Mouse (Mus musculus): ENCODE results near the gene Sorcs2.
A peak's percentile ranks its signal among the peaks of the same experiment; 100 is the strongest.

Gene Sorcs2

DNA sequence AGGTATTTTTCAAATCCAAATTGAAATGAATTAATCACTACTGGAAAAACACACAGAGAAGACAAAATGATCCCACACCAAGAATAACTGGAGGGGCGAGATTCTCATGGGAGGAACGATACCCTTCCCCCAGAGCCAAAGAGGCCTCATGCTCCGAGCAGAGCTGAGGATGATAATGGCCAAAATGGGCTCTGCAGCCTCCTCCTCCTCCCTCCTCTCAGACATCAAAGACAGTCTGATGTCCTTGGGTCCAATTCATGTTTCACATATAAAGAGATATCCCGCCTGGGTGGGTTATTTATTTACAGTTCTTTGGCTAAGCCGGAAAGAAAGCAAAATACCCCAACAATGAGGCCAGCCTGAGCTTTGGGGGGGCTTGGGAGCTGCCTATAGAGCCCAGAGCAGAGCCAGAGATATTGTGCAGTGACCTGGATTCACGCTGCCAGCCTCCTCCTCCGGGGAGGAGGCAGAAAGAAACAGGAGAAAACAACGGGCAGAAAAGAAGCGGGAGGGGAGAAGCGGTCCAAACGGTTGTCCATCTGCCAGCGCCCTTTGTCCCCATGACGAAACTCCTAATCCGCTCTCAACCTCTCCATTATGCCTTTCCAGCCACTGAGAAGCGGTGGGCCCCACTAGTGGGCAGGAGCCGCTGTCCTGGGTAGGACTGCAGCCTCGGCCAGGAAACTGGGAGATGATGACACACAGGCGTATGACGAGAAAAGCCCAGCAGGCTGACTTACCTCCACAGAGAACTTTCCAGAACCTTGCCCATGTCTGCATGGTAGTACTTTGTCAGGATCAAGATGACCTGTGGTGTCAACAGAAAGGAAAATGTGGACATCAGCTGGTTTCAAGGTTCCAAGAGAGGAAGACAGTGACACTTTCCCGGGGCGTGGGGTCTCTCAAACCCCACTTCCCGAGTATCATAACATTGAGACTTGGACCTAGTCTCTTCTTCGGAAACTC is 169.3 kb downstream of the Sorcs2 start:
- DNase-seq (ENCODE audit: low spot score), result no peak

DNA sequence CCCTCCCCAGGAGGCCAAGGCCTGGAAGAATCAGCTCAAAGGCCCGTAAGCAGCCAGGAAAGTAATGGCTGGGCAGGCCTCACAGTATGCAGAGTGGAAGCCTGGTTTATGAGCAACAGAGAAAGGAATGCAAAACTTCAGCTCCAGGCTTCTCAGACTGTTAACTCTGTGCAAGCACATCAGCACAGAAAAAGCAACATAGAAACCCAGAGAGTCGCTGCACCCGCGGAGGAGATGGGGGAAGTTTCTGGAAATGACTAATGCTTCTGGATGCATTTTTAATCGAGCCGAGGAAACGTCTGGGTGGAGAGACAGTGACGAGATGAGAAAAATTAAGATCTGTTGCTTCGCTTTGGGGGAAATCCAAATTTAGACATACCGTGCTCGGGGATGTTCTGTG is 171.6 kb downstream of the Sorcs2 start:
- DNase-seq (ENCODE audit: low spot score), result no peak

DNA sequence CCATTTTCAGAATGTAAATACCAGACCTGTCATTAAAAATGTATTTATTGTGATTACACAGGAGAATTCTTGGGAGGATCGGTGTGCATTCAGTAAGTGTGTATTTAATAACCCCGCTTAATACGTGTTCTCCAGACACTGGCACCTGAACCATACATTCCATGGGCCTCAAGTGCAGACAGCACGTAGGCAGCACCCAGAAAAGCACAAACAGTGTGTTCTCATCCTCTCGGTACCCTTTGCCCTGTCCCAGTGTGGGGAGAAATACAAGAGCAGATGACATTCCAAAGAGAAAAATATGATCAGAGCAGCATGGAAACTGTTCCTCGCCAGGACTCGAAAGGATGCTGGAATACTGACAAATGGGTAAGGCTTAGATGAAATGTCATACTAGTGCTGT is 172.1 kb downstream of the Sorcs2 start:
- DNase-seq (ENCODE audit: low spot score), result no peak

DNA sequence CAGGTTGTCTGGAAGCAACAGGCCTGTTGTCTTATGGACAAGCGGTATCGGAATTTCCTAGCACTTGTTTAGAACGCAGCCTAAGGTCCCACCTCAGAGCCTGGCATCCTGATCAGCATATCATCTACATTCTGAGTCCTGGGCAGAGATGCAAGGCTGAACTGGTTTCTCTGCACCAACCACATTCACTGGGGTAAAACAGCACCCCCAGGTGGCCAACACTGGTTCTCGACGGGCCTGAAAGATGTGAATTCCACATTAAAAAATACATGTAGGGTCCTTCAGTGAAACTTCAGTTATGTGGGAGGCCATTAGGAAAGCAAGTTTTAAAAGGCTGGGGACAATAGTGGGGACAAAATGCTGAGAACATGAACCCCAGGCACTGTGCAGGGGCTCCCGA is 174.2 kb downstream of the Sorcs2 start:
- peak; percentile 43 for DNase-seq (ENCODE audit: low spot score)

DNA sequence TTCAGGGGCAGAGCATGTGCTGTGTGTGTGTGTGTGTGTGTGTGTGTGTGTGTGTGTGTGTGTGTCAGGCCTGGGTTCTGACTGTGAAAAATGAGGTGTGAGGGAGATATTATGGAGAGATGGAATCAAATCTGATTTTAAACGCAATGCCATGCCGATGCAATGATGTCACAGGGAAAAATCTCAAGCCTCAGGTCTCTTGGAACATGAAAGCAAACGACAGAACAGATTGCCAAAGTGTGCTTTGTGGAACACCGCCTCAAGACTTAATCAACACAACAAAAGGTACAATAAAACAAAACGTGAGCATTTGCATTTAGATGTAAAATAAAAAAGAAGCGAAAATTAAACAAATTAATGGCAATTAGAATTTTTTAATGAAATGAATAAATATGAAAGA is 177.3 kb downstream of the Sorcs2 start:
- DNase-seq (ENCODE audit: low spot score), result no peak

DNA sequence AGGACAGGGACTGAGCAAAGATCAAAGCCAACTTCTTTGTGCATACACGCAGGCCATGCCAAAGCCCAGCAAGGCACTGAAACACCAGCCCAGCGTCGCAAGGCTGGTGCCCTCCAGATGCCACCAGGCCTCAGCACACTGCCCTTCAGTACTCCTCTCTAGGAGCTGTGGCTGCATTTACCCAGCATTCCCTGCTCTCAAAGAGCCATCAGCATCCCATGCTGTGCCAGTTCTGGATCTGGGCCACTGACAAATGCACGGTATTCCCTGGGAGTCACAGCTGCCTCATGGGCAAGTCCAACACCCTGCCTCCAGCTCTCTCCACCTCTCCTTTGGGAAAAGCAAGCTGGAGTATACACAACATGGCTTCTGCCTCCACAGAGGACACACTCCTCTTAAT is 177.8 kb downstream of the Sorcs2 start:
- DNase-seq (ENCODE audit: low spot score), result no peak

DNA sequence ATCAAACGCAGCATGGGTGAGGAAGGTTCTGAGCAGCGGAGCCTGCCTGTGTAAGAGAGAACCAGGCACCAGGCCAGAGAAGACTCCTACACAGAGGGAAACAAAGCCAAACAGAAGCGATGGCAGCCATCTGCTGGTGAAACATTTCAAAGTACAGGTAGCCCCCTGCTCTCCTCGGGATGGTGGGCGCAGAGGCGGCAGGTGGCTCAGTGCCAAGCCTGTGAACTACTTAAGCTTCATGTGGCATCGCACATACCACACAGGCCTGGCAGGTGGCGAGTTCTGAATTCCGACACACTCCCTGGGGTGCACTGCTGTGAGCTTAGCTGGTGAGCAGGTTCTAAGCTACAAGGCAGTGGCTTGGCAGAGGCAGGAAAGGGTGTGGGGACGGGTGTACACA is 184.6 kb downstream of the Sorcs2 start:
- DNase-seq (ENCODE audit: low spot score), result no peak

DNA sequence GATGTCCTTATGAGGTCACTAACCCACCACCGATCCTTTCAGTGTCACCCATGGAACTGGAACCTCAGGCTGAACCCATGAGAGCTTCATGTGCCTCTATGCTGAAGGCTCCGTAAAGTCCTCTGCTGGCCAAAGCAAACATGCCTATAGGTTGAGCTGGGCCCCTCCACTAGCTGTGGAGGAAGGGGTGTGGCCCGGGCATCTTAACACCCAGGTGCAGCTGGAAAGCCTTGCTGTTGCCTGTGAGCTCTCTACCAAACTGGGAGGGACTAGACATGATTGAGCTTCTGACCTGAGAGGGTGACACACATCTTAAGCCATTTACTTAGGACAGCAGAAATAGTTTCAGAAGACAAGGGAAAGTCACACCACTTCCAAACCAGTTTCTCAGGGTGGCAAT is 189.1 kb downstream of the Sorcs2 start:
- no peak for DNase-seq (ENCODE audit: low spot score)

DNA sequence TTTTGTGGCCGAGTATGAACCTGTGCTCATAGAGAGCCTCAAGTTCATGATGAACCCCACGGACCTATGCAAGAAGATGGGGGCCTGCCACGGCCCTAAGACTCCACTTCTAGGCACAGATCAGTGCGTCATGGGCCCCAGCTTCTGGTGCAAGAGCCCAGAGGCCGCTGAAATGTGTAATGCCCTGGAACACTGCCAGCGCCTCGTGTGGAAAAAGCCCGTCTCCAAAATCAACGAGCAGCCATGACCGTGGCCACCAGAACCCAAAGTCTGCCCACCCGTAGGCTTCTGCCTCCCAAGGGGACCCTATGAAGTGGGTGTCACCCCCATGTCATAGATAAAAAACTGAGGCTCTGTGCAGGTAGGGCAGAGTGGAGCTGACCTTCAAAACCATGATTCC is 192.5 kb downstream of the Sorcs2 start:
- DNase-seq (ENCODE audit: low spot score), result no peak

DNA sequence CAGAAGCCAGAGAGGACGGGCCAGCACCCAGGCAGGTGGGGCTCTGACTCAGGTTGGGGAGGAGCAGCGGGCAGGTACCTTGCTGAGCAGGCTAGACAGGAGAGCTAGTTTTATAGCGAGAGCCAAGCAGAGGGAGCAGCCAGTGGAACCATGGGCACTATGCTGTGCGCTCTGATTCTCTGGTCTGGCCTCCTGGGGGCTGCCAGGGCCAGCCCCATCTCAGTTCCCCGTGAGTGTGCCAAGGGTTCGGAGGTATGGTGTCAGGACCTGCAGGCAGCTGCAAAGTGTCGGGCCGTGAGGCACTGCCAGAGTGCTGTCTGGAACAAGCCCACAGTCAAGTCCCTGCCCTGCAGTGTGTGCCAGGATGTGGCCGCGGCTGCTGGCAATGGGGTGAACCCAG is 194.0 kb downstream of the Sorcs2 start, which contains the start of gene Psapl1:
Psapl1 (plus strand) TSS at position 106 of the 400 bp plus-strand sequence.
- no peak for DNase-seq (ENCODE audit: low spot score)

DNA sequence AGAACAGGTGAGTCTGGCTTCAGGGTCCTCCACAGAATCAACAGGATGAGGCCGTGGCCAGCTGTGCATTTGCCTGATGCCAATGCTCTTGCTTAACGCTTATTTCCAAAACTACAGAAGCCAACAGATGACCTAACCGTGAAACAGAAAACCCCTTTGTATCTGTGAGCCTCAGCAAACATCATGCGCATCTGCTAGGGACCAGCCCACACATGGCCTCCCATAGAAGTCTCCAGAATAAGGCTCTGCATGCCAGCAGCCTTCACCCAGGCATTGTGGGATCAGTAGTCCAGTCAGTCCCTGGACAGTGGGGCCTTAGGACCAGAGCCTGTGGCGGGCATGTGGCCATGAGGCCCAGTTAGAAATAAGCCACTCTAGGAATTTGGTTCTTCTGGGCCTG is 194.5 kb downstream of the Sorcs2 start:
- DNase-seq (ENCODE audit: low spot score), result no peak

DNA sequence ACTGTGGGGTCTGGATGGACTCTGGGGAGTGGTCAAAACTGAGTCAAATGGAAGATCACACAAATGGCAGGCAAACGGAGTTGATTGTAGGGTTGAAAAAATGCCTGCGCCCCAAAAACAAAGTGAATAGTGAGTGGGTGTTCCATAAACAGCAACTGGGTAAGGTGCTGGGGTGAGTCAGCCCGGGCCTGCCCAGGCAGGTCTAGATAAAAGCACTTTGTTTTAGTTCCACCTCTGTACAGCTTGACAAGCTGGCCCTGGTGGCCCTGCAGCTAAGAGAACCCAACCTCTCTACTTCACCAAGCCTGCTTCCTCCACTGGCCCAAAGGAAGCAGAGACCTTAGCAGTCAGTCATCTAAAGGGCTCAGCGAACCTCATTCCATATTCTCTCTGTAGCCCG is 195.2 kb downstream of the Sorcs2 start:
- DNase-seq (ENCODE audit: low spot score), result no peak

DNA sequence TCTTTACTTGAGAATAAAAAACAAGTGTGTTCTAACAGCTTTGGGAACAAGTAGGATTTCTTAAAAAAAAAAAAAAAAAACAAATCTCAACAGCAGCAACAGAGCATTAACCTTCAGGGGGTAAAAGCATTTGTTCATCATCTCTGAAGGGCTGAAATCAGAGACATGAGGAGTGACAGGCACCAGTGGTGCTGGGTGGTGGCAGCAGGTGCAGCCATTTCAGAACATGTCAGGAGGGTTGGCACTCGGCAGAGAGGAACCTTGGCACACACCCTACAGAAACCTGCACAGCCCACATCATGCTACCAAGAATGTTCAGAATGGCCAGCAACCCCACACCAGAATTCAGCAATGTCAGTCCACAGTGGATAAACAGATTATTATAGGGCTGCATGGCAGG is 198.4 kb downstream of the Sorcs2 start:
- no peak for DNase-seq (ENCODE audit: low spot score)

DNA sequence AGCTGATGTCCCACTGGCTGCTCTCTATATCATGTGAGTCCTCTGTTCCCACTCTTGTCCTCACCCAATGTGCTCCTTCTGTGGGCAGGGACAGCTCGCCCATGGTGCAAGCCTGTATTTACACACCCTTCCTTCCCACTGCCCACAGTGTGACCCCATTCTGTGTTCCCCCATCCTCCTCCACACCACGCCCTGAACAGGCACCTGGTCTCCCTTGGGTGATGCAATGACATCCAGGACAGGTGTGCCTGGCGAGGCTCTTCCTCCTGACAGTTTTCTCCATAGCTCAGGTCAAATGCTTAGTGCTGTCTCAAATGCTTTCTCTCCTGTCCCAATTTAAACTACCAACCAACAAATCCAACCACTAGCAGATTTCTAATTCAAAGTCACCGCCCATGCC is 202.5 kb downstream of the Sorcs2 start:
- no peak for DNase-seq (ENCODE audit: low spot score)

DNA sequence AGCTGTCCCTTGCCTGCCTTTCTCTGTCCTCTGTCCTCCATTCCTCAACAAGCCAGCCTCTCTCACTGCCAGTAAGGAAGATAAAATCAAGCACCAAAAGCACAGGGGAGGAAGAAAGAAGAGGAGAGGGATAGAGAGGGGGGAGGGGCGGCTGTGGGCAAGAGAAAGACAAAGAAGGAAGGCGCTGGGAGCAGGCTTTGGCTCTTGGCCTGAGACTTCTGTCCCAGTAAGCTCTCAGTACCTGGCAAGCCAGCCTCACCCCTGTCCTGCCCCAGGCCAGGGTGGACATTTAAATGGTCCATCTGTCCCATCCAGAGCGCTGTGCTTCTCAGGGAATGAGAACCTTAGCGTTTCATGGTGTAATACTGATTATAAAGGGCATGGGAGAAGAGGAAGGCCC is 203.3 kb downstream of the Sorcs2 start:
- DNase-seq (ENCODE audit: low spot score), result peak; percentile 12

DNA sequence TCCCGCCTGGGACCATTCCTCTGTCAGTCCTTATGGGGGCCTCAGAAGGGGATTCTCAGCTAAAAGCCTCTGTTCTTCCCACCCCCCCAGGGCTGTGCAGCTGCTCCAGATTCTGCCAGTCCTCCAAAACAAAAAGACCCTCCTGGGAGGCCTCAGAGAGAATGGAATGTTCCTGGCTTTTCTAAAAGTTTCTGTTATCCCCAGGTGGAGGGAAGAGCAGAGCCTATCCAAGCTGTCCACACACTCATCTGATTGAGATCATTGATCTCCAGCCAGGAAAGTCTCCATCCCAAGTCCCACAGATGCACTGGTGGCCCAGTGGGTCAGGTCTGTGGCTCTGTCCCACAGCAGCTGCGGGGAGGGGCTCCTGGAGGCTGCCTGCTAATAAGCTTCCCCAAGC is 205.3 kb downstream of the Sorcs2 start:
- DNase-seq (ENCODE audit: low spot score), result no peak

DNA sequence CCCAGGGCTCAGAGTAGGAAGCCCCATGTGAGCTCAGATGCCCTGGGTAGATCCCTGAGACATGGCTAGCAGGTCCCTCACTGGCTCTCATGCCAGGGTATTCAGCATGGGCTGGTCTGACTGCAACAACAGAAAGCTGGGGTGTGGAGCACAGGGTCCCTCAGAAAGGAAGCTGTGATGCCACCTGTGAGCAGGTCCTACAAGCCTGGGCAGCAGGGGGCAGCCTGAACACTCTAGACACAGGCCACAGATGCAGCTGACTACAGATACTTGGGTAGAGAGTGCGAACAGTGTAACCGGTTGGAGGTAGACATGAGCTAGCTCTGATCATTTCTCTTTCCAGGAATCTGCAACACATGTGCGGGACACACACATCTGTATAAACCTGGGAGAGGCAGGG is 206.1 kb downstream of the Sorcs2 start:
- peak; percentile 24 for DNase-seq (ENCODE audit: low spot score)

DNA sequence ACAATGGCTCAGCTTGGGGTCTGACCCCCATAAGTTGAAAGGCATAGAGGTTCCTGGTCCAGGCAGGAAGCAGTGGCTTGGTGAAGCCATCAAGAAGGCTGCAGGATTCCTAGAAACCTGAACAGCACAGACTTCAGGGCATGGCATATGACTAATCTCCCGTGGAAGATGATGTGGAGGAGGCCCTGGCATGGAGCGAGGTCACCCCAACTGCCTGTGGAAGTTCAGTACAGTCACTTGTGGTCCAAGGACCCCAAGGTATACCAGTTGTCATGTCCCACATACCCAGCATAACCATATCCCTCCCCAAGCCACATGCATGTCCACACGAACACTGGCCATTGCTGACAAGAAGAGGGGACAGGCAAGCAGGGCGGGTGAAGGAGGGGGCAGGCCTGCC is 206.7 kb downstream of the Sorcs2 start:
- DNase-seq (ENCODE audit: low spot score), result no peak

DNA sequence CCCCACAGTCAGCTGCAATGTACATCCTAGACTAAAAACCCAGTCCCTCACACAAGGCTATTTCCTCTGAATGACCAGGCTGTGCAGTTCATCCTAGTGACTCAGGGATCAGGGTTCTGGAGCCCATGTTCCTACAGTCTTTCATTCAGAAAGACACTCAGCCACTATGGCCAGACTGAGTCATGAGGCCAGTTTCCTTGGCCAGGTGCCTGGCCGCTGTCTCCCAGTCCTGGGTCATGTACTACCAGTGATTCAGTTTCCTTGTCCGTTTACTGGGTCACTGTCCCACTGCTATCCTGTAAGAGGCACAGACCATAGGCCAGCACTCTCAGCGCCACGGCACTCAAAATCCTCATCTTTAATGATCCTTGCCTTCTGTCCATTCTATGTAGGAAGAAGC is 209.6 kb downstream of the Sorcs2 start:
- DNase-seq (ENCODE audit: low spot score), result peak; percentile 71

DNA sequence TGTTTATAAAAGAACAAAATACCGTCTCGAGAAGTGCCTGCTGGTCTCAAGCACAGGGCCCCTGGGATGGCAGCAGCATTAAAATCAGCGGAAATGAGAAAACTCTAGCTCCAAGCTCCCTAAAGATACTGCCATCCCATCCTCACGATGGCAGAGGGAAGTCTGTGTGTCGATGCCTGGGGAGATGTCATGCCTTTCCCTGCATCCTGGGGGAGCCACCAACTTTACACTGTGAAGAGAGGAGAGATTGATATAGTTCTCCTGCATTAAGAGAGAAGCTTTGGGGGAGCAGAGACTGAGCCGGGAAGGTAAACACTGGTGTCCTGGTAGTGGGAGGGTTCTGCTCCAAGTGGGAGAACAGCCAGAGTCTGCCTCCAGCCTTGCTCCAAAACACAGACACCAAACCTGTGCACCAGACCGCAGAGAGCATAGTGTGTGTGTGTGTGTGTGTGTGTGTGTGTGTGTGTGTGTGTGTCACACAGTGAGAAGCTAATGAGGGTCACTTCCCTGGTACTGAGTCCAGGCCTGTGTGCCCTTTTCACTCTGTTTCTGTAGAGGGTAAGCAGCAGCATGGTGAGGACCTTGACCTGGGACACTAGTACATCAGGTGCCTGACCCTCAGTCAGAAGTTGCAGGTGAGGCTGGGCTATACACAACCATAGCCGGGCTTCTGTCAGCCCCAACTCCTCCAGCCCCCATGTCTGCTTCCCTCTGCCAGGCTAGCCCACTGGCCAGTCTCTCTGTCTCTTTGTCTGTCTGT is 211.5 kb downstream of the Sorcs2 start:
- no peak for DNase-seq (ENCODE audit: low spot score)

DNA sequence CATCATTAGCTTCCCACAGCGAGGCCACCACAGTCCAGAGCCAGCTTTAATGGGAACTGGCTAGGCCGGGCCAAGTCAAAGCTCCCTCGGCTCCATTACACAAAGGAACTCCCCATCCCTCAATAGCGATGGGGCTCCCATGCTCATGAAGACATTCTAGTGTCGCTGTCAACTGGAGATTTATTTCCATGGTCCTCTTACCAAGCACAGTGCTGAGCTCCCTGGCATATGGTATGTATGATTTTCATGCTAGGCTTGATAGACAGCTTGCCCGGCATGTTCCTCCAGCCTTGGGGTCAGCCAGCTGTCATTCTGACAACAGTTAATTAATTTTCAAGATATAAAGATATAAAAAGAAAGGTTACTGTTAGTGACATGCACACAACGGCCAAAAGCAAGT is 215.6 kb downstream of the Sorcs2 start:
- no peak for DNase-seq (ENCODE audit: low spot score)

DNA sequence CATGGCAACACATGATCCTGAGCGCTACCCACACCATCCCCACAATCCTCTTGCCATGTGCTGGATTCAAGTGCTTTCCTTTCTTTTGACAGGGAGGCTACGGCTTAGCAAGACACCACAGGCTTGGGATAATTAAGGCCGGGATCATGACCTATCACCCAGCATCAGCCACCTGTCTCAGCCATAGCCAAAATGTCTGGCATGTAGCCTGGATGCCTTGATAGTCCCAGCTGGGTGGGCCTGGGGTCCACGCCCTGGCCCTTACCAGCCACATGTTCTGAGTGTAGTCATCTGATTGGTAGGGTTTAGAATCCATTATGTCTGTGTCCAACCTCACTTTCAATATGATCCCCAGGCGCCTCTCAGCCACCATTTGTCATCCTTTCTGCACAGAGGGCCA is 218.2 kb downstream of the Sorcs2 start:
- no peak for DNase-seq (ENCODE audit: low spot score)

DNA sequence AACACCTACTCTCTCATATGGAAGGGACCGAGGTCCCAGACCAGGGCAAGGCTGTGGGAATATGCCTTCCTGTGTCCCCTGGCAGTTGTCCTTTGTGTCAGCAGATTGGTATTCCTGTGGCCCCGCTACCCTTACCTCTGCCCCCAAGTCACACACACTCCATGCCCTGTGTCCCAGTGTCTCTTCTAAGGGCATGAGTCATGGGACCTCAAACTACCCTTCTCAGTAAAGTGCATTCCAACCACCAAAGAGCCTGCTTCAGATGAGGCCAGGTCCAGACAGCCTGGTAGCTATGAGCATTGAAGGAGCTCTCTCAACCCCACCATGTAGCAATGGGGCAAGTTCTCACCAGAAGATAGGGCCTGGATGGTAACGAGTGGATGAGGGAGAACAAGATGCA is 219.2 kb downstream of the Sorcs2 start:
- no peak for DNase-seq (ENCODE audit: low spot score)

All from adipocyte (in vitro differentiated cells).